Mouse (Mus musculus) activated CD4-positive, CD25-positive, alpha-beta regulatory T cell (primary cell): ENCODE measurements around the gene Ppm1b. TPM values are rescaled to one million over a fixed set of nuclear protein-coding genes. Genes with fewer than 3 reads are reported as not detected.

Source experiments
- polyA plus RNA-seq, 2 experiments: library from polyadenylated mRNA; unstranded; fragments of 100-300 nt; shearing (Covaris generic); gene quantifications; one replicate each; pipeline ENCODE4 v1.2.1; 2017

Gene Ppm1b
- 100 to 1,000 TPM; 138 to 145 TPM for polyA plus RNA-seq

GRCm38 (mm10) chr17:84956441-84956840, at the start of gene Ppm1b:
TSS of gene Ppm1b (plus strand) at chr17:84956741.

GRCm38 (mm10) chr17:85028093-85028739, 71.7 kb downstream of the Ppm1b start, which contains the start of gene Slc3a1:
TSS of gene Slc3a1 (plus strand) at chr17:85028376.

Other genes with a start within 250 kb of the Ppm1b start
- 10 to 100 TPM; 32.8 to 40.7 TPM for gene Lrpprc, start 166.0 kb upstream of the Ppm1b start, polyA plus RNA-seq
- under 1 TPM; 0.30 to 0.72 TPM for gene Slc3a1, start 71.6 kb downstream of the Ppm1b start, polyA plus RNA-seq
- gene Prepl, start 133.5 kb downstream of the Ppm1b start, polyA plus RNA-seq: 10 to 100 TPM; 12.5 to 14.3 TPM
- 1 to 10 TPM; 5.6 to 8.6 TPM for gene Camkmt, start 133.8 kb downstream of the Ppm1b start, polyA plus RNA-seq